Mouse (Mus musculus) left cerebral cortex, adult 2 months (tissue): Measurements from ENCODE around the gene Klk1b21. TPM values are rescaled to one million over a fixed set of nuclear protein-coding genes. Genes with fewer than 3 reads are reported as not detected.
"Not testable (repeated sequence)": the region's sequence is repeated elsewhere in the genome, so short reads cannot be mapped to it uniquely, and the experiment has no call there.

Experiments
- DNase-seq, 2 experiments: peaks; one replicate each; pipeline ENCODE4 v3.0.0; 2021 to 2022; ENCODE audit warnings: low spot score in 2 of 2, mixed read lengths in 1 of 2; ENCODE audit errors: extremely low spot score in 1 of 2
- H3K27ac ChIP-seq: fragments of 200-600 bp; 2 replicates; pipeline ENCODE4 v1.8.1; 2022
- H3K4me3 ChIP-seq: fragments of 200-600 bp; 2 replicates; pipeline ENCODE4 v1.8.1; 2022
- CTCF ChIP-seq: fragments of 200-600 bp; IDR thresholded peaks from 2 replicates; pipeline ENCODE4 v1.8.1; 2022; ENCODE audit warnings: antibody characterized with exemption, mild to moderate bottlenecking, moderate library complexity
- intact Hi-C: fragments of 180-260 bp; cut with DNase I; formaldehyde crosslinking; loops from one replicate; pipeline ENCODE4 v1.15.1; 2025
- long read RNA-seq, 2 experiments: library from polyadenylated mRNA; stranded (forward); transcript quantifications; one replicate each; pipeline ENCODE4 v2.0.0; 2021; ENCODE audit warnings: borderline mapping rate in 2 of 2
- total RNA-seq, 2 experiments: library from RNA; stranded (reverse); gene quantifications; 2 replicates each; pipeline ENCODE4 v1.2.3; 2021

The Klk1b21 gene
- total RNA-seq: not detected
- long read RNA-seq, experiment 1: 0 reads
- long read RNA-seq, experiment 2: 0 reads

- DNase-seq, intact Hi-C loops, H3K4me3 ChIP-seq, H3K27ac ChIP-seq: not testable (repeated sequence)
Observed at GRCm38 (mm10) chr7:44102028-44102427, at the start of gene Klk1b21. TSS of gene Klk1b21 (plus strand) at chr7:44102328.

- intact Hi-C loops: no loop called here
- no peak for DNase-seq
- Histone ChIP-seq H3K4me3 (no peak overlapping the region), H3K27ac (no peak overlapping the region)
- TF ChIP-seq CTCF: no peak
Observed at GRCm38 (mm10) chr7:44072117-44072516, 30.0 kb upstream of the Klk1b21 start.

GRCm38 (mm10) chr7:44077703-44078102 is 24.4 kb upstream of the Klk1b21 start:
- intact Hi-C loops: no loop called here
- H3K27ac ChIP-seq: no peak overlapping the region
- H3K4me3 ChIP-seq: no peak overlapping the region
- no peak for TF ChIP-seq CTCF
- DNase-seq: no peak

GRCm38 (mm10) chr7:44096111-44096510 is 6.0 kb upstream of the Klk1b21 start:
- Histone ChIP-seq H3K27ac (no peak overlapping the region), H3K4me3 (no peak overlapping the region)
- no peak for DNase-seq
- no peak for TF ChIP-seq CTCF
- intact Hi-C loops: no loop called here

- Histone ChIP-seq H3K27ac (no peak within 1 kb of the TSS), H3K4me3 (no peak within 1 kb of the TSS)
- no peak for DNase-seq
- TF ChIP-seq CTCF: no peak
- intact Hi-C loops: no loop called here
Observed at GRCm38 (mm10) chr7:44112373-44112772, 10.2 kb downstream of the Klk1b21 start, which contains the start of gene Klk1b22. TSS of gene Klk1b22 (plus strand) at chr7:44112673.

- DNase-seq: no peak
- no peak for TF ChIP-seq CTCF
- Histone ChIP-seq H3K4me3 (no peak overlapping the region), H3K27ac (no peak overlapping the region)
- intact Hi-C loops: no loop called here
Observed at GRCm38 (mm10) chr7:44123445-44123844, 21.3 kb downstream of the Klk1b21 start.

- intact Hi-C loops: no loop called here
- H3K4me3 ChIP-seq: no peak within 1 kb of the TSS
- DNase-seq: no peak
- H3K27ac ChIP-seq: no peak within 1 kb of the TSS
- TF ChIP-seq CTCF: no peak
Observed at GRCm38 (mm10) chr7:44136467-44136866, 34.3 kb downstream of the Klk1b21 start, which contains the start of gene Klk1b16. TSS of gene Klk1b16 (plus strand) at chr7:44136767.

Other genes with a start within 250 kb of the Klk1b21 start
- not detected for gene Klk4, start 221.2 kb upstream of the Klk1b21 start, total RNA-seq
- not detected for gene Klk15, start 168.6 kb upstream of the Klk1b21 start, total RNA-seq
- gene Klk1b8, start 151.7 kb upstream of the Klk1b21 start, total RNA-seq: not detected
- gene Klk1b1, start 135.6 kb upstream of the Klk1b21 start, total RNA-seq: not detected
- gene Klk1b9, start 126.3 kb upstream of the Klk1b21 start, total RNA-seq: not detected
- not detected for gene Klk1b11, start 106.5 kb upstream of the Klk1b21 start, total RNA-seq
- gene Klk1b26, start 90.2 kb upstream of the Klk1b21 start, total RNA-seq: not detected
- gene Klk1b27, start 50.0 kb upstream of the Klk1b21 start, total RNA-seq: not detected
- not detected for gene Klk1b22, start 10.3 kb downstream of the Klk1b21 start, total RNA-seq
- gene Klk1b16, start 34.4 kb downstream of the Klk1b21 start, total RNA-seq: not detected
- not detected for gene Klk1b24, start 85.9 kb downstream of the Klk1b21 start, total RNA-seq
- gene Klk1b3, start 95.9 kb downstream of the Klk1b21 start, total RNA-seq: not detected
- not detected for gene Klk1b4, start 105.1 kb downstream of the Klk1b21 start, total RNA-seq
- gene Klk1b5, start 113.6 kb downstream of the Klk1b21 start, total RNA-seq: not detected
- not detected for gene Klk1, start 123.0 kb downstream of the Klk1b21 start, total RNA-seq
- gene Gm36864, start 133.8 kb downstream of the Klk1b21 start, total RNA-seq: not detected
- gene 1700028J19Rik, start 144.4 kb downstream of the Klk1b21 start, total RNA-seq: 1 to 10 TPM; 1.2 to 1.3 TPM
- gene 2410002F23Rik, start 144.4 kb downstream of the Klk1b21 start, total RNA-seq: 10 to 100 TPM; 70.1 to 80.9 TPM
- not detected for gene Acp4, start 155.1 kb downstream of the Klk1b21 start, total RNA-seq
- gene Gm15517, start 159.1 kb downstream of the Klk1b21 start, total RNA-seq: not detected
- gene Clec11a, start 204.6 kb downstream of the Klk1b21 start, total RNA-seq: 1 to 10 TPM; 4.3 TPM
- gene Shank1, start 207.9 kb downstream of the Klk1b21 start, total RNA-seq: 100 to 1,000 TPM; 637 to 705 TPM